29 mouse cellular contexts compared by ENCODE assay signal in genomic region chr2:43950741-43951140, GRCm38 (mm10).
DNase-seq lines count a peak whose midpoint lies in the region; ATAC-seq and TF ChIP-seq lines count a peak whose summit lies in the region.
"Had no signal": no experiment of that assay in that cellular context is flagged by ENCODE, and none has a peak within 500 bp of the region (broad histone marks: within the 10 kb centered on the region; RNA-seq: fewer than 3 reads in every experiment).

No protein-coding gene starts in this region.

- intact Hi-C loops in left cerebral cortex, adult 2 months (cut with DNase I) = no loop called here

- H3K9ac ChIP-seq in forebrain, embryonic 14.5 days (ENCODE audit: low read length) = no peak overlapping the region
- no peak overlapping the region for H3K9ac ChIP-seq in forebrain, embryonic 11.5 days (ENCODE audit: low read length)
- H3K9ac ChIP-seq in forebrain, embryonic 16.5 days (replicated peaks; ENCODE audit: low read depth, low read length) = no peak overlapping the region
- H3K9ac ChIP-seq: embryonic facial prominence, embryonic 12.5 days; embryonic facial prominence, embryonic 15.5 days; heart, embryonic 13.5 days; hindbrain, embryonic 14.5 days had no signal

- peak overlapping the region; percentile 60; the same call in 1 of the 2 replicates for H3K27ac ChIP-seq in forebrain, embryonic 14.5 days (ENCODE audit: low read depth, low read length)
- H3K27ac ChIP-seq in forebrain, embryonic 11.5 days (ENCODE audit: low read depth, low read length) = no peak overlapping the region
- peak overlapping the region; percentile 22 for H3K27ac ChIP-seq in left cerebral cortex, adult 2 months
- peak overlapping the region; percentile 82 for H3K27ac ChIP-seq in forebrain, embryonic 16.5 days (ENCODE audit: low read length)
- H3K27ac ChIP-seq: embryonic facial prominence, embryonic 12.5 days; embryonic facial prominence, embryonic 15.5 days; heart, adult 2 months; heart, embryonic 10.5 days; heart, embryonic 13.5 days; hindbrain, embryonic 14.5 days; hindbrain, postnatal 0 days had no signal

- no peaks in the 10 kb centered on the region for H3K4me1 ChIP-seq in forebrain, embryonic 14.5 days (ENCODE audit: control insufficient read depth, insufficient read depth, low read length)
- H3K4me1 ChIP-seq in forebrain, embryonic 11.5 days (replicated peaks; ENCODE audit: control insufficient read depth, insufficient read depth, low read length) = no peaks in the 10 kb centered on the region
- peaks cover 5% of the 10 kb centered on the region; the same call in 1 of the 2 replicates for H3K4me1 ChIP-seq in forebrain, embryonic 16.5 days (replicated peaks; ENCODE audit: control insufficient read depth, insufficient read depth, low read length)
- no peaks in the 10 kb centered on the region for H3K4me1 ChIP-seq in lung, adult 2 months (ENCODE audit: control insufficient read depth, insufficient read depth, low read length)
- H3K4me1 ChIP-seq: embryonic facial prominence, embryonic 12.5 days; embryonic facial prominence, embryonic 15.5 days; heart, embryonic 10.5 days; heart, embryonic 13.5 days had no signal

- no peaks in the 10 kb centered on the region for H3K9me3 ChIP-seq in forebrain, embryonic 14.5 days (replicated peaks; ENCODE audit: control insufficient read depth, low read length)
- H3K9me3 ChIP-seq in forebrain, embryonic 11.5 days (ENCODE audit: control insufficient read depth, low read length) = no peaks in the 10 kb centered on the region
- H3K9me3 ChIP-seq in forebrain, embryonic 16.5 days (ENCODE audit: control insufficient read depth, low read length) = no peaks in the 10 kb centered on the region
- H3K9me3 ChIP-seq: embryonic facial prominence, embryonic 12.5 days; embryonic facial prominence, embryonic 15.5 days; G1E; heart, embryonic 10.5 days; heart, embryonic 13.5 days had no signal

- no peak overlapping the region for H3K4me2 ChIP-seq in forebrain, embryonic 14.5 days (ENCODE audit: low read length)
- no peak overlapping the region for H3K4me2 ChIP-seq in forebrain, embryonic 11.5 days (ENCODE audit: low read depth, low read length, severe bottlenecking)
- no peak overlapping the region for H3K4me2 ChIP-seq in forebrain, embryonic 16.5 days (ENCODE audit: low read length)
- H3K4me2 ChIP-seq: embryonic facial prominence, embryonic 12.5 days; embryonic facial prominence, embryonic 15.5 days; heart, embryonic 13.5 days; hindbrain, embryonic 14.5 days had no signal

- H3K36me3 ChIP-seq in forebrain, embryonic 14.5 days (ENCODE audit: control insufficient read depth, insufficient read depth, low read length) = no peaks in the 10 kb centered on the region
- H3K36me3 ChIP-seq in forebrain, embryonic 11.5 days (ENCODE audit: control insufficient read depth, insufficient read depth, low read length) = no peaks in the 10 kb centered on the region
- H3K36me3 ChIP-seq in forebrain, embryonic 16.5 days (ENCODE audit: control insufficient read depth, insufficient read depth) = no peaks in the 10 kb centered on the region
- H3K36me3 ChIP-seq: embryonic facial prominence, embryonic 12.5 days; embryonic facial prominence, embryonic 15.5 days; G1E; heart, embryonic 10.5 days; heart, embryonic 13.5 days had no signal

- no peak for ATAC-seq in forebrain, embryonic 14.5 days
- no peak for ATAC-seq in forebrain, embryonic 11.5 days (replicated peaks; ENCODE audit: low FRiP score)
- no peak for ATAC-seq in forebrain, embryonic 16.5 days
- ATAC-seq: hindbrain, postnatal 0 days; inflammation-experienced regulatory T-cells, adult 6 months; intestine, embryonic 16.5 days; Patski had no signal

- DNase-seq in forebrain, embryonic 14.5 days (ENCODE audit: low spot score) = peak; percentile 55
- no peak for DNase-seq in forebrain, embryonic 11.5 days (ENCODE audit: low spot score)
- no peak for DNase-seq in left cerebral cortex, adult 2 months (ENCODE audit: extremely low spot score in 1 of 2, low spot score in 2 of 2)
- DNase-seq in left cerebral cortex, adult 18-20 months (ENCODE audit: low spot score in 2 of 2) = no peak
- no peak for DNase-seq in cerebellum, adult 11-12 months
- DNase-seq in lung, adult 2 months = no peak
- DNase-seq: adrenal gland, postnatal 10 days; adrenal gland, postnatal 36 days; B cell, adult 2 months; cerebellum, adult 18-20 months; cerebellum, adult 9-10 months; cerebellum, postnatal 14 days; gastrocnemius, postnatal 10 days; gastrocnemius, postnatal 36 days; heart, adult 2 months; heart, postnatal 14 days; heart, postnatal 4 days had no signal

- TF ChIP-seq POLR2A in lung, adult 2 months (IDR thresholded peaks at IDR 0.05; ENCODE audit: borderline replicate concordance, extremely low read depth, low read depth, low read length) = no peak

- no peaks in the 10 kb centered on the region for H3K27me3 ChIP-seq in forebrain, embryonic 14.5 days (replicated peaks; ENCODE audit: control insufficient read depth, insufficient read depth, low read length)
- H3K27me3 ChIP-seq in forebrain, embryonic 11.5 days (ENCODE audit: control insufficient read depth, insufficient read depth, low read length) = no peaks in the 10 kb centered on the region
- no peaks in the 10 kb centered on the region for H3K27me3 ChIP-seq in forebrain, embryonic 16.5 days (replicated peaks; ENCODE audit: control insufficient read depth, insufficient read depth, low read length)
- H3K27me3 ChIP-seq: CH12.LX; embryonic facial prominence, embryonic 12.5 days; embryonic facial prominence, embryonic 15.5 days; heart, embryonic 13.5 days had no signal

- TF ChIP-seq CTCF in left cerebral cortex, adult 2 months (IDR thresholded peaks at IDR 0.05) = no peak
- no peak for TF ChIP-seq CTCF in lung, adult 2 months (IDR thresholded peaks at IDR 0.05; ENCODE audit: insufficient read depth, low read length)

- 67% methylated on average over 6 of the region's 6 CpGs for WGBS in forebrain, embryonic 14.5 days
- 81% methylated on average over 6 of the region's 6 CpGs for WGBS in forebrain, embryonic 11.5 days
- WGBS in forebrain, embryonic 16.5 days = 52% methylated on average over 6 of the region's 6 CpGs
- 71% methylated on average over 6 of the region's 6 CpGs for WGBS in lung, adult 2 months

- H3K4me3 ChIP-seq in forebrain, embryonic 14.5 days (ENCODE audit: low read depth, low read length) = no peak overlapping the region
- no peak overlapping the region for H3K4me3 ChIP-seq in forebrain, embryonic 11.5 days (ENCODE audit: low read depth, low read length)
- H3K4me3 ChIP-seq in left cerebral cortex, adult 2 months = no peak overlapping the region
- H3K4me3 ChIP-seq in forebrain, embryonic 16.5 days (replicated peaks; ENCODE audit: low read length) = no peak overlapping the region
- H3K4me3 ChIP-seq in lung, adult 2 months (replicated peaks; ENCODE audit: extremely low read depth, low read depth, low read length) = no peak overlapping the region
- H3K4me3 ChIP-seq: embryonic facial prominence, embryonic 12.5 days; embryonic facial prominence, embryonic 15.5 days; heart, adult 2 months; heart, embryonic 10.5 days; heart, embryonic 13.5 days had no signal
